Comparison of ENCODE assay signal across 10 mouse cellular contexts in genomic region chr5:128439828-128440227, GRCm38 (mm10). TPM values are rescaled to one million over a fixed set of nuclear protein-coding genes. Genes with fewer than 3 reads are reported as not detected.
A peak's percentile ranks its signal among the peaks of the same experiment; 100 is the strongest.
DNase-seq lines count a peak whose midpoint lies in the region; ATAC-seq and TF ChIP-seq lines count a peak whose summit lies in the region.
"Had no signal": no experiment of that assay in that cellular context is flagged by ENCODE, and none has a peak within 500 bp of the region (broad histone marks: within the 10 kb centered on the region; RNA-seq: fewer than 3 reads in every experiment).

No protein-coding gene starts in this region.

- TF ChIP-seq POLR2A in olfactory bulb, adult 2 months (IDR thresholded peaks at IDR 0.05; ENCODE audit: insufficient read depth, low read depth, low read length) = no peak

- no peak overlapping the region for H3K27ac ChIP-seq in heart, embryonic 10.5 days
- H3K27ac ChIP-seq in forebrain, embryonic 14.5 days (ENCODE audit: low read depth, low read length) = no peak overlapping the region
- H3K27ac ChIP-seq in liver, embryonic 14.5 days = no peak overlapping the region
- H3K27ac ChIP-seq in olfactory bulb, adult 2 months (ENCODE audit: insufficient read depth, low read depth, low read length) = no peak overlapping the region
- H3K27ac ChIP-seq: heart, embryonic 13.5 days had no signal

- H3K4me1 ChIP-seq in heart, embryonic 10.5 days = 0 out of 2 replicates have a peak, but pooled peaks cover 4% of the 10 kb centered on the region
- H3K4me1 ChIP-seq in forebrain, embryonic 14.5 days (ENCODE audit: control insufficient read depth, insufficient read depth, low read length) = no peaks in the 10 kb centered on the region
- H3K4me1 ChIP-seq in liver, embryonic 14.5 days (replicated peaks; ENCODE audit: control insufficient read depth in 2 of 2, insufficient read depth in 2 of 2, low read length in 1 of 2) = no peaks in the 10 kb centered on the region
- H3K4me1 ChIP-seq in olfactory bulb, adult 2 months (ENCODE audit: control insufficient read depth, insufficient read depth, low read length) = peaks cover 5% of the 10 kb centered on the region; the same call in 1 of the 2 replicates
- H3K4me1 ChIP-seq: heart, embryonic 13.5 days had no signal

- TF ChIP-seq CTCF in liver, embryonic 14.5 days (IDR thresholded peaks at IDR 0.05; ENCODE audit: low read depth) = peak; percentile 85
- TF ChIP-seq CTCF in olfactory bulb, adult 2 months (IDR thresholded peaks at IDR 0.05; ENCODE audit: insufficient read depth, low read depth, low read length) = peak; percentile 80

- H3K9ac ChIP-seq in forebrain, embryonic 14.5 days (ENCODE audit: low read length) = no peak overlapping the region
- H3K9ac ChIP-seq in liver, embryonic 14.5 days (replicated peaks) = no peak overlapping the region
- H3K9ac ChIP-seq: heart, embryonic 13.5 days had no signal

- ATAC-seq in forebrain, embryonic 14.5 days = peak; percentile 68
- ATAC-seq in liver, embryonic 14.5 days (ENCODE audit: insufficient read depth) = no peak

- no peak overlapping the region for H3K4me3 ChIP-seq in heart, embryonic 10.5 days
- H3K4me3 ChIP-seq in forebrain, embryonic 14.5 days (ENCODE audit: low read depth, low read length) = no peak overlapping the region
- no peak overlapping the region for H3K4me3 ChIP-seq in liver, embryonic 14.5 days (ENCODE audit: insufficient read depth in 1 of 2, low read depth in 2 of 2, low read length in 2 of 2)
- no peak overlapping the region for H3K4me3 ChIP-seq in olfactory bulb, adult 2 months (ENCODE audit: insufficient read depth, low read depth, low read length)
- H3K4me3 ChIP-seq: heart, embryonic 13.5 days had no signal

- H3K27me3 ChIP-seq in heart, embryonic 10.5 days (ENCODE audit: insufficient read depth, poor library complexity, severe bottlenecking) = peaks cover 82% of the 10 kb centered on the region
- H3K27me3 ChIP-seq in forebrain, embryonic 14.5 days (replicated peaks; ENCODE audit: control insufficient read depth, insufficient read depth, low read length) = peaks cover 18% of the 10 kb centered on the region
- H3K27me3 ChIP-seq in liver, embryonic 14.5 days (ENCODE audit: control insufficient read depth, insufficient read depth, low read length) = peaks cover 5% of the 10 kb centered on the region
- H3K27me3 ChIP-seq: CH12.LX had no signal

- intact Hi-C loops in heart, postnatal 10 days (cut with DNase I) = loop anchor here (5.0 to 10.0 kb wide), 2 partner anchors 915 to 1278 kb away; no protein-coding TSS in a partner anchor

- H3K4me2 ChIP-seq in forebrain, embryonic 14.5 days (ENCODE audit: low read length) = no peak overlapping the region
- no peak overlapping the region for H3K4me2 ChIP-seq in liver, embryonic 14.5 days (ENCODE audit: low read depth)
- H3K4me2 ChIP-seq: heart, embryonic 13.5 days had no signal

- peak; percentile 24 to 58 for DNase-seq in heart, postnatal 10 days
- DNase-seq in heart, embryonic 10.5 days (ENCODE audit: low spot score) = no peak
- DNase-seq in brain, adult 2 months (ENCODE audit: low read depth, low spot score) = peak; percentile 71
- peak; percentile 72 for DNase-seq in forebrain, embryonic 14.5 days (ENCODE audit: low spot score)
- peak; percentile 55 for DNase-seq in kidney, postnatal 14 days
- no peak for DNase-seq in liver, embryonic 14.5 days (ENCODE audit: low read depth in 3 of 3, low spot score in 3 of 3)
- DNase-seq in urinary bladder, postnatal 36 days (ENCODE audit: low spot score in 2 of 2) = peak; percentile 41 to 44

- no peak for TF ChIP-seq EP300 in liver, embryonic 14.5 days (IDR thresholded peaks at IDR 0.05; ENCODE audit: low read depth)

- no peaks in the 10 kb centered on the region for H3K9me3 ChIP-seq in heart, embryonic 10.5 days
- H3K9me3 ChIP-seq in forebrain, embryonic 14.5 days (replicated peaks; ENCODE audit: control insufficient read depth, low read length) = no peaks in the 10 kb centered on the region
- H3K9me3 ChIP-seq in liver, embryonic 14.5 days (ENCODE audit: control insufficient read depth, low read length) = no peaks in the 10 kb centered on the region
- H3K9me3 ChIP-seq: heart, embryonic 13.5 days had no signal

- no peaks in the 10 kb centered on the region for H3K36me3 ChIP-seq in heart, embryonic 10.5 days
- no peaks in the 10 kb centered on the region for H3K36me3 ChIP-seq in forebrain, embryonic 14.5 days (ENCODE audit: control insufficient read depth, insufficient read depth, low read length)
- H3K36me3 ChIP-seq in liver, embryonic 14.5 days (replicated peaks; ENCODE audit: control insufficient read depth, insufficient read depth, low read depth) = no peaks in the 10 kb centered on the region
- H3K36me3 ChIP-seq: heart, embryonic 13.5 days had no signal

- WGBS in heart, embryonic 10.5 days = 4% methylated on average over 5 of the region's 5 CpGs
- 0% methylated on average over 5 of the region's 5 CpGs for WGBS in forebrain, embryonic 14.5 days
- WGBS in liver, embryonic 14.5 days (ENCODE audit: insufficient replicate concordance) = 3% methylated on average over 5 of the region's 5 CpGs
- WGBS in olfactory bulb, adult 2 months = 3% methylated on average over 5 of the region's 5 CpGs

RNA-seq across cellular contexts. Expression of gene Tmem132d, which starts 7.0 kb away (rescaled TPM):
- under 1 TPM; 0.05 to 0.07 TPM for total RNA-seq in heart, postnatal 10 days (2021)
- 0.29 TPM in 1 of 2 replicates, not detected in the other for polyA plus RNA-seq in heart, embryonic 10.5 days (2016; fragmentation: Nextera tagmentation; extraction: Ambion mirVana)
- 0.86 and 1.1 TPM in 2 replicates for polyA plus RNA-seq in forebrain, embryonic 14.5 days (2014; fragmentation: Nextera tagmentation; extraction: Ambion mirVana)
- polyA plus RNA-seq in liver, embryonic 14.5 days (2012; rRNA removed) = under 0.01 TPM in 1 of 2 replicates, not detected in the other
- not detected in 2 replicates for polyA plus RNA-seq in liver, embryonic 14.5 days (2014; fragmentation: Nextera tagmentation; extraction: Ambion mirVana)
- polyA plus RNA-seq in olfactory bulb, adult 2 months (2012; ENCODE audit: insufficient read depth, insufficient read length, low replicate concordance, missing spikeins) = not detected in 2 replicates
- total RNA-seq: CH12.LX had no signal

Comparison
In these comparisons a context has a peak if more than half of its experiments do, and no peak if none do; other contexts are left out.
1. DNase-seq: peak in heart, postnatal 10 days (2 of 2), brain, adult 2 months (single experiment), forebrain, embryonic 14.5 days (single experiment), kidney, postnatal 14 days (single experiment) and urinary bladder, postnatal 36 days (2 of 2); none in heart, embryonic 10.5 days (single experiment) and liver, embryonic 14.5 days (0 of 3).